Mouse (Mus musculus): ENCODE results near the gene Akap12. TPM values are rescaled to one million over a fixed set of nuclear protein-coding genes. Genes with fewer than 3 reads are reported as not detected.

Akap12 gene
- polyA plus RNA-seq, 1 experiment from 2014 or later, result 20.6 TPM

- H3K27me3 ChIP-seq, result no peaks in the 10 kb centered on the region
- no peaks in the 10 kb centered on the region for H3K36me3 ChIP-seq
- H3K4me2 ChIP-seq (replicated peaks), result no peak overlapping the region
- no peak overlapping the region for H3K4me3 ChIP-seq
- H3K9me3 ChIP-seq, result no peaks in the 10 kb centered on the region
- H3K4me1 ChIP-seq, result peaks cover 5% of the 10 kb centered on the region; the same call in 1 of the 2 replicates
- H3K27ac ChIP-seq (replicated peaks), result no peak overlapping the region
- no peak for ATAC-seq (replicated peaks)
- H3K9ac ChIP-seq (replicated peaks), result no peak overlapping the region
- WGBS, result 73% methylated on average over 5 of the region's 5 CpGs
These were observed 5.3 kb upstream of the Akap12 start for GRCm38 (mm10) chr10:4260925-4261324.

DNA sequence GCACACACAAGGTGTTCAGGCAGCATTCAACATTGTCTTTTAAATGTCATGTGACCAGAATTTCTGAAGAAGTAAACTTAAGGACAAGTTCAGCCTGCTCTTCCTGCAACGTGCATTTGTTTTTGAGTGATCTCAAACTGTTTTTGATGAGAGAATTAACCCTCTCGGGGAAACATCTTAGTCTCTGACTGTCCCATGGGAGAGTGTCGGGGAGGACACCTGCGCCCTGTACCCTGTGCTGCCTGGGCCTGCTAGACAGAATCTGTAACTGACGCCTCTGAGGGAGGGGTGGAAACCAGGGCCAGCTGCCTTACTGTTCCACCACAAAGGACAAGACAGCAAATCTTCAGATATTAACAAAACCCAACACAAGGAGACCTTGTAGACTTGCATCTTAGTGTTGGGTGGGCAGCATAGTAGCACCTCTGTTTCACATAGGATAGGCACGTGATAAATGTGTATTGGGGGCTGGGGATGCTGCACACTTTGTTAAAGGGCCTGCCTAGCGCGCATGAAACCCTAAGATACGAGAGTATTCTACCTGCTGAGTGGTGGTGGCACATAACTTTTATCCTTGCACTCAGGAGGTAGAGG, 4.7 kb upstream of the Akap12 start:
- no peak overlapping the region for H3K4me3 ChIP-seq
- ATAC-seq (replicated peaks), result no peak
- whole genome bisulfite sequencing, result 75% methylated on average over 9 of the region's 9 CpGs
- peaks cover 5% of the 10 kb centered on the region; the same call in 1 of the 2 replicates for H3K4me1 ChIP-seq
- H3K27me3 ChIP-seq, result no peaks in the 10 kb centered on the region
- no peaks in the 10 kb centered on the region for H3K36me3 ChIP-seq
- H3K4me2 ChIP-seq (replicated peaks), result no peak overlapping the region
- H3K27ac ChIP-seq (replicated peaks), result no peak overlapping the region
- H3K9ac ChIP-seq (replicated peaks), result no peak overlapping the region
- no peaks in the 10 kb centered on the region for H3K9me3 ChIP-seq

DNA sequence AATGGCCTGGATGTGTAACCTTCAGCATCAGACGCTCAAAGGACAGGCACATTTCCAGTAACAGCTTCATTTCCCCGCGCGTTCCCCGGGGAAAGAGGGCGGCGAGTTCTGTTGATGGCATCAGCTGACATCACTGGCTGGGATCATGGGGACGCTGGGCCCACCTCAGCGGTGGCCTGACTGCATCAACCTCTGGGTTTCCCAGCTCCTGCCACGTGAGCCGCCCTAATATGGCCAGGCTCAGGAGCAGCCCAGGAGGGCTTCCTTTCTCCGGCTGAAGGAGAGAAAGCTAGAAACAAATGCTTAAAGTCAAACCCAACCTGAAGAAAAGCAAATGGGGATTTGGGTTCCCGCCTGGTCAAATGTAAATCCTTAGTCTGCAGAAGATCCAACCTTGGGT, 539 bp upstream of the Akap12 start:
- Histone ChIP-seq H3K4me2 (replicated peaks) (peak overlapping the region; percentile 96), H3K9ac (replicated peaks) (peak overlapping the region; percentile 69), H3K27me3 (no peaks in the 10 kb centered on the region), H3K9me3 (no peaks in the 10 kb centered on the region), H3K4me3 (peak overlapping the region; percentile 67), H3K27ac (replicated peaks) (peak overlapping the region; percentile 11; the same call in 1 of the 2 replicates), H3K36me3 (no peaks in the 10 kb centered on the region), H3K4me1 (peaks cover 5% of the 10 kb centered on the region; the same call in 1 of the 2 replicates)
- WGBS, result 4% methylated on average over 13 of the region's 13 CpGs
- ATAC-seq (replicated peaks), result peak; percentile 55

DNA sequence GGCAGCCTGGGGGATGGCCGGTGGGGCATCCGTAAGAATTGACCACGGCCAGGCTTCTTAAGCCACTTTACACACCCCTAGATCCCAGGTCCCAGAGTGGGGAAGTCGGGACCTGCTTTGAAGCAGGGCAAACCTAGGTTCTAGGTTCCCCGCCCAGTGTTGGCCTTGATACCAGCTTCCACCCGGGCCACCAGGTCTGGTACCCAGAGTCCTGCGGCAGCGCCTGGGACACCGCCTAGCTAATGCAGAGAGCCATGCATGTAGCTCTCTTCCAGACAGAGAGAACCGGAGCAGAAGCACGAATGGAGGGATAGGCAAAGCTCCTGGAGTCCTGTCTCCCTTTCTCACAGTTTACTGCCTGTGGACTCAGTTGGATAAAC, 741 bp downstream of the Akap12 start:
- 2% methylated on average over 11 of the region's 11 CpGs for WGBS
- H3K4me1 ChIP-seq, result peaks cover 5% of the 10 kb centered on the region; the same call in 1 of the 2 replicates
- H3K4me2 ChIP-seq (replicated peaks), result peak overlapping the region; percentile 96
- ATAC-seq (replicated peaks), result peak; percentile 68
- peak overlapping the region; percentile 60; the same call in 1 of the 2 replicates for H3K27ac ChIP-seq (replicated peaks)
- H3K36me3 ChIP-seq, result no peaks in the 10 kb centered on the region
- peak overlapping the region; percentile 67 for H3K4me3 ChIP-seq
- H3K27me3 ChIP-seq, result no peaks in the 10 kb centered on the region
- no peaks in the 10 kb centered on the region for H3K9me3 ChIP-seq
- peak overlapping the region; percentile 69 for H3K9ac ChIP-seq (replicated peaks)

GRCm38 (mm10) chr10:4267481-4267880, 1.3 kb downstream of the Akap12 start:
- peaks cover 5% of the 10 kb centered on the region; the same call in 1 of the 2 replicates for H3K4me1 ChIP-seq
- 78% methylated on average over 7 of the region's 7 CpGs for WGBS
- no peak overlapping the region for H3K27ac ChIP-seq (replicated peaks)
- H3K36me3 ChIP-seq, result no peaks in the 10 kb centered on the region
- 0 out of 2 replicates have a peak overlapping the region, but pooled peaks have one; percentile 69 for H3K9ac ChIP-seq (replicated peaks)
- H3K4me2 ChIP-seq (replicated peaks), result peak overlapping the region; percentile 96
- H3K4me3 ChIP-seq, result peak overlapping the region; percentile 67
- no peaks in the 10 kb centered on the region for H3K9me3 ChIP-seq
- ATAC-seq (replicated peaks), result no peak
- no peaks in the 10 kb centered on the region for H3K27me3 ChIP-seq

DNA sequence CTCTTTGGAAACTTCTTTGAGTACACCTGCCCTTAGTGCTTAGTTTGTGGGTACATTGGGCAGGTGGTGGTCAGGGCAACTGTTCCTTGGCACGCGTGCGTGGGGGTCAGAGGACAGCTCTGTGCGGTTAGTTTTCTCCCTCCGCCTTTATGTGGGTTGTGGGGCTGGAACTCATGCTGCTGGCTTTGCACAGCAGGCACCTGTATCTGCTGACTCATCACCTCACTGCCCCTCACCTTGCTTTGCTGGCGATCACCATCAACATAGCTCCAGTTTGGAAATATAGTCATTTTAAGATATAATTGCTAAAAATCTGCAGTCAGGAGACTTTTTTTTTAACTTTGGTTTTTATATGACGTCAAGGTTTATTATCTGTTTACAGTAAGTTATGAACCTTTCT, 2.0 kb downstream of the Akap12 start:
- H3K4me1 ChIP-seq, result peaks cover 5% of the 10 kb centered on the region; the same call in 1 of the 2 replicates
- WGBS, result 98% methylated on average over 7 of the region's 7 CpGs
- H3K9ac ChIP-seq (replicated peaks), result no peak overlapping the region
- H3K4me3 ChIP-seq, result no peak overlapping the region
- no peaks in the 10 kb centered on the region for H3K27me3 ChIP-seq
- no peaks in the 10 kb centered on the region for H3K36me3 ChIP-seq
- ATAC-seq (replicated peaks), result no peak
- H3K4me2 ChIP-seq (replicated peaks), result no peak overlapping the region
- H3K9me3 ChIP-seq, result no peaks in the 10 kb centered on the region
- H3K27ac ChIP-seq (replicated peaks), result no peak overlapping the region

DNA sequence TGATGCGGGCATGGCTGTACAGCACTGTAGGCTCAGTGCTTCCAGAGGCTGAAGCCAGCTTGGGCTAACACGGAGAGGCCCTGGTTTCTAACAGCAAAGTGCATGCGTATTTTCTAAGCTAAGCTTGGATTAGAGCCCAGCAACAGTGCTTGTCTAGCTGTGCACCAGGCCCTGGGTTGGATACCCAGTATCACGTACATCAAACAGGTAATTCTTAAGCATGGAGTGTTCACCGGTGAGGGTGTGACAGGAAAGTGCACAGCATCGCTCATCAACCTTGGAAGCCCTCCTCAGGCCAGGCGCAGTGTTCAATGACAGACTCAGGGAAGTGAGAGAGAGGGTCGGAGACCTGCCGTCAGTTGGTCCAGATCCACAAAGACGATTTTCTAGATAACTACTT, 9.4 kb downstream of the Akap12 start:
- no peaks in the 10 kb centered on the region for H3K27me3 ChIP-seq
- H3K9ac ChIP-seq (replicated peaks), result no peak overlapping the region
- H3K4me3 ChIP-seq, result no peak overlapping the region
- H3K9me3 ChIP-seq, result no peaks in the 10 kb centered on the region
- ATAC-seq (replicated peaks), result no peak
- no peak overlapping the region for H3K27ac ChIP-seq (replicated peaks)
- no peak overlapping the region for H3K4me2 ChIP-seq (replicated peaks)
- 95% methylated on average over 10 of the region's 10 CpGs for WGBS
- no peaks in the 10 kb centered on the region for H3K36me3 ChIP-seq
- H3K4me1 ChIP-seq, result no peaks in the 10 kb centered on the region

DNA sequence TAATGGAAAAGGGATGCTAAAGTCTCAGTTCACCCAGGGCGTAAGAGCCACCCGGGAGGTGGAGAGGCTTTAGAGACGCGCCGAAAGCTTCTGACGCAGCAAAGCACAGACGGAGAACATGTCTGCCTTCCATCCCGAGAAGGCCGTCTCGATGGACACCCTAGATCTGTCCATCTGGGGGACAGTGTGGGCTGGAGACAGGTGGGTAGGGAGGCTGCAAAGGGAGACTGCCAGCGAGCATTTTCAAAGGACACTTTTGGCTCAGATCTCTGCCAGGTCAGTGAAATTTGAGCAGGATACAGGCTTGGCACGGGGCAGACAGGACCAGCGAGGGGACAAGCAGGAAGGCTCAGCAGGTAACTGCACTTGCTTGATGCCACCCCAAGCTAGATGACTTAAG, 9.9 kb downstream of the Akap12 start:
- Histone ChIP-seq H3K4me3 (no peak overlapping the region), H3K9me3 (no peaks in the 10 kb centered on the region), H3K4me2 (replicated peaks) (no peak overlapping the region), H3K9ac (replicated peaks) (no peak overlapping the region), H3K36me3 (no peaks in the 10 kb centered on the region), H3K27me3 (no peaks in the 10 kb centered on the region), H3K27ac (replicated peaks) (no peak overlapping the region), H3K4me1 (no peaks in the 10 kb centered on the region)
- no peak for ATAC-seq (replicated peaks)
- WGBS, result 91% methylated on average over 13 of the region's 13 CpGs

DNA sequence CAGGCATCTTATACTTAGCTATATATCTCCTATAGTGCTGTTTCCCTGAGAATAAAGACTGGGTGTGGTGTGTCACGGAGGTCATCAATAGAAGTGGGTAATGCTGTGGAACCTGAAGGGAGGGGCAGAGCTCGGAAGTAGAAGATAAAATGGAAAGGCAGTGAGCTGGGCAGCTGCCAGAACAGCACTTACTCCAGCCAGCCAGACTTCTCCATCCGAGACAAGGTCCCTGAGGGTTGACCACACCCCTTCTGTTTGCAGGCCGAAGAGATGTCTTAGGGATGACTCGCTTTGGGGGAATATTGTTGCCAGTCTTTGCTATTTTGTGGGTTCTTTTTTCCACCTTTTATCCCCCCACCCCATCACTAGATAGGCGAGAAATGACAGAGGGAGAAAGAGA, 11.9 kb downstream of the Akap12 start:
- Histone ChIP-seq H3K4me3 (no peak overlapping the region), H3K4me1 (no peaks in the 10 kb centered on the region), H3K9me3 (no peaks in the 10 kb centered on the region), H3K9ac (replicated peaks) (no peak overlapping the region), H3K36me3 (no peaks in the 10 kb centered on the region), H3K27ac (replicated peaks) (no peak overlapping the region), H3K27me3 (no peaks in the 10 kb centered on the region), H3K4me2 (replicated peaks) (no peak overlapping the region)
- ATAC-seq (replicated peaks), result no peak
- WGBS, result 72% methylated on average over 6 of the region's 6 CpGs

DNA sequence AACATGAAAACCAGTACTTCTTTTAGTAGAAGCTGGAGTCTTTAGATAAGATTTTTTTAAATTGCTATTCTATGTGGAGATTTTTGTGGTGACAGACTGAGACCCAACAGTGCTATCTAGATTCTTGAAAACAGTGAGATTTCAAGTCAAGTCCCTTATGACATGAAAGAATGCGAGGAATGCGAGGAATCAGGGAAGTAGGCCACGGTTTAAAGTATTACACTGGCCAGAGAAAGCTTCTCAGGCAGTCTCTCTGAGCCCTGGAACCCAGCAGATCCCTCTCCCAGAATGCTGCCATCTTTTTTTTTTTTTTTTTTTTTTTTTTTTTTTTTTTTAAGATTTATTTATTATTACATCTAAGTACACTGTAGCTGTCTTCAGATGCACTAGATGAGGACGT, 16.2 kb downstream of the Akap12 start:
- WGBS, result 73% methylated on average over 4 of the region's 4 CpGs
- no peaks in the 10 kb centered on the region for H3K9me3 ChIP-seq
- H3K27ac ChIP-seq (replicated peaks), result no peak overlapping the region
- no peak overlapping the region for H3K4me2 ChIP-seq (replicated peaks)
- H3K4me3 ChIP-seq, result no peak overlapping the region
- no peak for ATAC-seq (replicated peaks)
- H3K27me3 ChIP-seq, result no peaks in the 10 kb centered on the region
- H3K36me3 ChIP-seq, result no peaks in the 10 kb centered on the region
- no peak overlapping the region for H3K9ac ChIP-seq (replicated peaks)
- no peaks in the 10 kb centered on the region for H3K4me1 ChIP-seq

GRCm38 (mm10) chr10:4284781-4285180, 18.6 kb downstream of the Akap12 start:
- Histone ChIP-seq H3K9ac (replicated peaks) (no peak overlapping the region), H3K4me3 (no peak overlapping the region), H3K27ac (replicated peaks) (no peak overlapping the region), H3K36me3 (no peaks in the 10 kb centered on the region), H3K4me2 (replicated peaks) (no peak overlapping the region), H3K4me1 (no peaks in the 10 kb centered on the region), H3K9me3 (no peaks in the 10 kb centered on the region), H3K27me3 (no peaks in the 10 kb centered on the region)
- no peak for ATAC-seq (replicated peaks)
- 100% methylated on average over 1 of the region's 1 CpGs for WGBS

- Histone ChIP-seq H3K27me3 (no peaks in the 10 kb centered on the region), H3K9ac (replicated peaks) (no peak overlapping the region), H3K4me2 (replicated peaks) (no peak overlapping the region), H3K36me3 (no peaks in the 10 kb centered on the region), H3K4me3 (no peak overlapping the region), H3K4me1 (no peaks in the 10 kb centered on the region), H3K9me3 (no peaks in the 10 kb centered on the region), H3K27ac (replicated peaks) (no peak overlapping the region)
- 77% methylated on average over 8 of the region's 8 CpGs for WGBS
- no peak for ATAC-seq (replicated peaks)
These were observed 19.6 kb downstream of the Akap12 start for GRCm38 (mm10) chr10:4285752-4286151.

GRCm38 (mm10) chr10:4289171-4289570, 23.0 kb downstream of the Akap12 start:
- Histone ChIP-seq H3K27me3 (no peaks in the 10 kb centered on the region), H3K36me3 (no peaks in the 10 kb centered on the region), H3K4me3 (no peak overlapping the region), H3K4me1 (no peaks in the 10 kb centered on the region), H3K27ac (replicated peaks) (no peak overlapping the region), H3K9ac (replicated peaks) (no peak overlapping the region), H3K4me2 (replicated peaks) (no peak overlapping the region), H3K9me3 (no peaks in the 10 kb centered on the region)
- no peak for ATAC-seq (replicated peaks)
- 41% methylated on average over 5 of the region's 5 CpGs for WGBS

Measured in forebrain, embryonic 15.5 days (tissue).